Mouse (Mus musculus): ENCODE measurements at regions not wholly inside any gene's neighbourhood (a gene's known extent, or its start where the extent isn't known, plus 50 kb on each side); places are given as distances from the start of the nearest gene placed in this dataset.

GRCm38 (mm10) chr15:56077838-56078567 is 1399.4 kb downstream of the Slc22a22 start:
- Histone ChIP-seq H3K9ac (ENCODE audit: low read depth, low read length) (no peak overlapping the region), H3K27me3 (ENCODE audit: control insufficient read depth, insufficient read depth, low read length) (no peaks in the 10 kb centered on the region), H3K4me3 (ENCODE audit: low read depth, low read length) (no peak overlapping the region), H3K27ac (ENCODE audit: low read depth, low read length) (no peak overlapping the region), H3K4me2 (no peak overlapping the region), H3K4me1 (ENCODE audit: control insufficient read depth, insufficient read depth, low read length) (no peaks in the 10 kb centered on the region), H3K36me3 (ENCODE audit: control insufficient read depth, insufficient read depth, low read length) (no peaks in the 10 kb centered on the region), H3K9me3 (replicated peaks; ENCODE audit: control insufficient read depth, low read length) (no peaks in the 10 kb centered on the region)
- 74% methylated on average over 11 of the region's 11 CpGs for WGBS (ENCODE audit: insufficient replicate concordance)
- ATAC-seq (replicated peaks; ENCODE audit: insufficient number of reproducible peaks, low FRiP score, low TSS enrichment) = no peak

DNA sequence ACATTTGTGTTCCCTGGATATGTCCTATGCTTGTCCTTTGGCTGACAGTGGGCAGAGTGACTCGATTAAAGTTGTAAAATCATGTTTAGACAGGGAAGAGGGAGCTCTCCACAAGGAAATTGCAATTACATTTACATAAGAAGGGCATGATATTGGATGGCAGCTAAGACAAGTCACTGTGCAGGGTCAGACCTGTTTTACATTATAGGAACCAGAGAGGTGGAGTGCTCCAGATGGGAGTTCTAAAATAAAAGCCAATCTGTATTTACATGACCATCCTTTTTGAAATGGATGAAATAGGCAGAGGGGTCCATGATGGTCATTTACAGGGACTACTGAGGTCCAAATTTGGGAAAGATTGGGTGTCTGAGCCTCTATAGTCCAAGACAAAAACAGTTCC is 1400.3 kb downstream of the Slc22a22 start:
- 76% methylated on average over 1 of the region's 1 CpGs for WGBS (ENCODE audit: insufficient replicate concordance)
- Histone ChIP-seq H3K4me3 (ENCODE audit: low read depth, low read length) (no peak overlapping the region), H3K9ac (ENCODE audit: low read depth, low read length) (no peak overlapping the region), H3K4me1 (ENCODE audit: control insufficient read depth, insufficient read depth, low read length) (no peaks in the 10 kb centered on the region), H3K27me3 (ENCODE audit: control insufficient read depth, insufficient read depth, low read length) (no peaks in the 10 kb centered on the region), H3K27ac (ENCODE audit: low read depth, low read length) (no peak overlapping the region), H3K4me2 (no peak overlapping the region), H3K36me3 (ENCODE audit: control insufficient read depth, insufficient read depth, low read length) (no peaks in the 10 kb centered on the region), H3K9me3 (replicated peaks; ENCODE audit: control insufficient read depth, low read length) (no peaks in the 10 kb centered on the region)
- no peak for ATAC-seq (replicated peaks; ENCODE audit: insufficient number of reproducible peaks, low FRiP score, low TSS enrichment)

DNA sequence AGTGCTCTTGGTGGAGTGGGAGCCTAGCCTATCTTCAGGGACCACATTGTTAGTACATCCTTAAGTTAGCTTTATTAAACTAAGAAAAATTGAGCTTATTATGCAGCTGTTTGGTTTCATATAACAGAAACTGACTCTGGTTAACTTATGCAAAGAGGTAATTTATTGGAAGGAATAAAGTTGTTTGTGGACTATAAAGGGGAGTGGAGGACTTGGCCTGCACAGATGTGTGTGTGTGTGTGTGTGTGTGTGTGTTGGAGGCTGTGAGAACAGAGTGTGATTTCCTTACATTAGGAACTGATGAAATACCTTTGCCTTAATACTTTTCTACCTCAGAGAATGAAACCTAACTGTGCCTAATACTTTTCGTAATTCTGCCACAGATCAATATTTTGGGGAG is 1400.7 kb downstream of the Slc22a22 start:
- Histone ChIP-seq H3K4me3 (ENCODE audit: low read depth, low read length) (no peak overlapping the region), H3K9me3 (replicated peaks; ENCODE audit: control insufficient read depth, low read length) (no peaks in the 10 kb centered on the region), H3K27ac (ENCODE audit: low read depth, low read length) (no peak overlapping the region), H3K4me1 (ENCODE audit: control insufficient read depth, insufficient read depth, low read length) (no peaks in the 10 kb centered on the region), H3K9ac (ENCODE audit: low read depth, low read length) (no peak overlapping the region), H3K36me3 (ENCODE audit: control insufficient read depth, insufficient read depth, low read length) (no peaks in the 10 kb centered on the region), H3K27me3 (ENCODE audit: control insufficient read depth, insufficient read depth, low read length) (no peaks in the 10 kb centered on the region), H3K4me2 (no peak overlapping the region)
- 83% methylated on average over 1 of the region's 1 CpGs for WGBS (ENCODE audit: insufficient replicate concordance)
- ATAC-seq (replicated peaks; ENCODE audit: insufficient number of reproducible peaks, low FRiP score, low TSS enrichment) = no peak

DNA sequence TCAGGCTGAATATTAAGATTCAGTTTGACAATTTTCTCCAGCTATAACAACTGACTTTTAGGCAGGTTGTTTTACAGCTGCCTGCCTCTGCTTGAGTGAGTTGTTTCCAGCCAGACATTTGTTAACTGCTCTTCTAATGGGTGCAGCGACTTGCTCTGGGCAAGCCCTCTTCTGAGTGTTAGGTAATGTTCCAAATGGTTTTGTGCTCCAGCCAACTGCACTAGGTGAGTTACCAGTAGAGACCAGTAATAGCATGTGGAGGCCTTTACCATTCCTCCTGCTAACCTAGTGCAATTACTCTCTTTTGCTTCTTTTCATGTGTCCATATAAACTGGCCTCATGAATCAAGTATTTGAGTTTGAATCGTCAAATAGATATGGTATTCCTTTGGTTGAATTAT is 1407.9 kb downstream of the Slc22a22 start:
- no peaks in the 10 kb centered on the region for H3K4me1 ChIP-seq (ENCODE audit: control insufficient read depth, insufficient read depth, low read length)
- no peak overlapping the region for H3K27ac ChIP-seq (ENCODE audit: low read depth, low read length)
- no peaks in the 10 kb centered on the region for H3K9me3 ChIP-seq (replicated peaks; ENCODE audit: control insufficient read depth, low read length)
- H3K4me2 ChIP-seq = no peak overlapping the region
- H3K4me3 ChIP-seq (ENCODE audit: low read depth, low read length) = no peak overlapping the region
- ATAC-seq (replicated peaks; ENCODE audit: insufficient number of reproducible peaks, low FRiP score, low TSS enrichment) = no peak
- 74% methylated on average over 2 of the region's 2 CpGs for WGBS (ENCODE audit: insufficient replicate concordance)
- H3K27me3 ChIP-seq (ENCODE audit: control insufficient read depth, insufficient read depth, low read length) = no peaks in the 10 kb centered on the region
- H3K9ac ChIP-seq (ENCODE audit: low read depth, low read length) = no peak overlapping the region
- no peaks in the 10 kb centered on the region for H3K36me3 ChIP-seq (ENCODE audit: control insufficient read depth, insufficient read depth, low read length)

- WGBS (ENCODE audit: insufficient replicate concordance) = 62% methylated on average over 3 of the region's 3 CpGs
- Histone ChIP-seq H3K36me3 (ENCODE audit: control insufficient read depth, insufficient read depth, low read length) (no peaks in the 10 kb centered on the region), H3K27ac (ENCODE audit: low read depth, low read length) (no peak overlapping the region), H3K9ac (ENCODE audit: low read depth, low read length) (no peak overlapping the region), H3K9me3 (replicated peaks; ENCODE audit: control insufficient read depth, low read length) (no peaks in the 10 kb centered on the region), H3K4me2 (no peak overlapping the region), H3K4me1 (ENCODE audit: control insufficient read depth, insufficient read depth, low read length) (no peaks in the 10 kb centered on the region), H3K4me3 (ENCODE audit: low read depth, low read length) (no peak overlapping the region), H3K27me3 (ENCODE audit: control insufficient read depth, insufficient read depth, low read length) (no peaks in the 10 kb centered on the region)
- ATAC-seq (replicated peaks; ENCODE audit: insufficient number of reproducible peaks, low FRiP score, low TSS enrichment) = no peak
These were observed 1410.2 kb downstream of the Slc22a22 start for GRCm38 (mm10) chr15:56067214-56067613.

DNA sequence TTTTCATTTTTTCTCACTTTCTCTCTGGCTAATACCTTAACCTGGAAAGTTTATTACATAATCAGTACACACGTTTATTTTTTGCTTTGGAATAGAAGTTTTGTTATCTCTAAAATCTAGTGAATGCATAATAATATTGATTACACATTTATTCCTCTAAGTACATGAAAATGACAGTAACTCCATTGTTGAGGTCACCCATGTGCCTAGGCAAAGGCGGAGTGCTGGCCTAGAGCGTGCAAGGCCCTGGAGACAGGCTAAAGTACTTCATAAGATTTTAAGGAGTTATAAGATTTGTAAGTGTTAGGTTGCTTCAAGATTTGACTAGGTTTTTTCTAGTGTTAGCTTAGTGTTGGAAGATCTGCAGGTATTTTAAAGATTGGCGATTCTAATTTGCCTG is 1410.9 kb downstream of the Slc22a22 start:
- Histone ChIP-seq H3K4me2 (no peak overlapping the region), H3K9ac (ENCODE audit: low read depth, low read length) (no peak overlapping the region), H3K27ac (ENCODE audit: low read depth, low read length) (no peak overlapping the region), H3K27me3 (ENCODE audit: control insufficient read depth, insufficient read depth, low read length) (no peaks in the 10 kb centered on the region), H3K4me3 (ENCODE audit: low read depth, low read length) (no peak overlapping the region), H3K36me3 (ENCODE audit: control insufficient read depth, insufficient read depth, low read length) (no peaks in the 10 kb centered on the region), H3K9me3 (replicated peaks; ENCODE audit: control insufficient read depth, low read length) (no peaks in the 10 kb centered on the region), H3K4me1 (ENCODE audit: control insufficient read depth, insufficient read depth, low read length) (no peaks in the 10 kb centered on the region)
- WGBS (ENCODE audit: insufficient replicate concordance) = 65% methylated on average over 4 of the region's 4 CpGs
- ATAC-seq (replicated peaks; ENCODE audit: insufficient number of reproducible peaks, low FRiP score, low TSS enrichment) = no peak

- Histone ChIP-seq H3K27ac (ENCODE audit: low read depth, low read length) (no peak overlapping the region), H3K4me3 (ENCODE audit: low read depth, low read length) (no peak overlapping the region), H3K4me1 (ENCODE audit: control insufficient read depth, insufficient read depth, low read length) (no peaks in the 10 kb centered on the region), H3K4me2 (no peak overlapping the region), H3K27me3 (ENCODE audit: control insufficient read depth, insufficient read depth, low read length) (no peaks in the 10 kb centered on the region), H3K9ac (ENCODE audit: low read depth, low read length) (no peak overlapping the region), H3K9me3 (replicated peaks; ENCODE audit: control insufficient read depth, low read length) (no peaks in the 10 kb centered on the region), H3K36me3 (ENCODE audit: control insufficient read depth, insufficient read depth, low read length) (no peaks in the 10 kb centered on the region)
- 30% methylated on average over 7 of the region's 7 CpGs for WGBS (ENCODE audit: insufficient replicate concordance)
- ATAC-seq (replicated peaks; ENCODE audit: insufficient number of reproducible peaks, low FRiP score, low TSS enrichment) = no peak
These were observed 1411.4 kb downstream of the Slc22a22 start for GRCm38 (mm10) chr15:56065872-56066534.

DNA sequence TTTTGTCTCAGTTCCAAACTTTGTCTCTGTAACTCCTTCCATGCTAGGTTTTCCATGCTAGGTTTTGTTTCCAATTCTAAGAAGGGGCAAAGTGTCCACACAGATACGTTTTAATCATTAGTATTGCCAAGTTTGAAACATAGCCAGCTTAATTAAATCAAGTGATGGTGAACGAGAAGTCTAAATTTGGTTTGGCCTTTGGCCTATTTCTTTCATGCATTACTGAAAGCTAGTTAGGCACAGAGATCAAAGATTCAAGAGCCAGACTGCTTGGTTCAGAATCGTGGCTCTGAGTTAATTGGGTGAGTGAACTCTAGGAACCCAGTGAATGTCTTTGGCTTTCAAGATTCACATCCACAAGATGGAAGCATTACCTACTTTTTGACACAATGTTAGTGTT is 1414.8 kb downstream of the Slc22a22 start:
- Histone ChIP-seq H3K4me1 (ENCODE audit: control insufficient read depth, insufficient read depth, low read length) (no peaks in the 10 kb centered on the region), H3K9ac (ENCODE audit: low read depth, low read length) (no peak overlapping the region), H3K36me3 (ENCODE audit: control insufficient read depth, insufficient read depth, low read length) (no peaks in the 10 kb centered on the region), H3K9me3 (replicated peaks; ENCODE audit: control insufficient read depth, low read length) (no peaks in the 10 kb centered on the region), H3K27me3 (ENCODE audit: control insufficient read depth, insufficient read depth, low read length) (no peaks in the 10 kb centered on the region), H3K4me3 (ENCODE audit: low read depth, low read length) (no peak overlapping the region), H3K27ac (ENCODE audit: low read depth, low read length) (no peak overlapping the region), H3K4me2 (no peak overlapping the region)
- WGBS (ENCODE audit: insufficient replicate concordance) = 73% methylated on average over 3 of the region's 3 CpGs
- ATAC-seq (replicated peaks; ENCODE audit: insufficient number of reproducible peaks, low FRiP score, low TSS enrichment) = no peak

DNA sequence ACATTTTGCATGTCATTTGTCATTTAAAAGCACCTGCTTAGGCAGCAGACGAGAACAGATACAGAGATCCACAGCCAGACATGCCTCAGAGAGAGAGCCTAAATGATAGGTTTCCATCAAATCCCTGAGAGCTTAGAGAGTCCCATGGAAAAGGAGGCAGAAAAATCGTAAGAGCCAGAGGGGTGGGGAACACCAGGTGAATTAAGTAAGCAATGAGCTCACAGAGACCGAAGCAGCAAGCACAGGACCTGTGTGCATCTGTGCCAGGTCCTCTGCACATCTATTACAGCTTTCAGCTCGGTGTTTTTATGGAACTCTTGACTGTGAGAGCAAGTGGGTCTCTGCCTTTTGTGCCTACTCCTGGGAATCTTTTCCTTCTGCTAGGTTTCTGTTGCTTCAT is 1416.1 kb downstream of the Slc22a22 start:
- Histone ChIP-seq H3K27ac (ENCODE audit: low read depth, low read length) (no peak overlapping the region), H3K9me3 (replicated peaks; ENCODE audit: control insufficient read depth, low read length) (no peaks in the 10 kb centered on the region), H3K4me1 (ENCODE audit: control insufficient read depth, insufficient read depth, low read length) (no peaks in the 10 kb centered on the region), H3K27me3 (ENCODE audit: control insufficient read depth, insufficient read depth, low read length) (no peaks in the 10 kb centered on the region), H3K36me3 (ENCODE audit: control insufficient read depth, insufficient read depth, low read length) (no peaks in the 10 kb centered on the region), H3K9ac (ENCODE audit: low read depth, low read length) (no peak overlapping the region), H3K4me2 (no peak overlapping the region), H3K4me3 (ENCODE audit: low read depth, low read length) (no peak overlapping the region)
- 71% methylated on average over 4 of the region's 4 CpGs for WGBS (ENCODE audit: insufficient replicate concordance)
- ATAC-seq (replicated peaks; ENCODE audit: insufficient number of reproducible peaks, low FRiP score, low TSS enrichment) = no peak

Data from heart, embryonic 11.5 days (tissue).